Mouse (Mus musculus): Measurements from ENCODE around the gene Smim6.
A peak's percentile ranks its signal among the peaks of the same experiment; 100 is the strongest.

Gene Smim6

GRCm38 (mm10) chr11:115911632-115912376 lies at the start of gene Smim6:
Gene Smim6, plus strand, starts transcription at chr11:115912017.
- DNase-seq: peak; percentile 77 to 85

GRCm38 (mm10) chr11:115863895-115864294 lies 47.9 kb upstream of the Smim6 start:
- peak in 1 of 2 experiments; percentile 46 for DNase-seq

- DNase-seq: no peak
Observed at GRCm38 (mm10) chr11:115869393-115869792, 42.4 kb upstream of the Smim6 start.

- no peak for DNase-seq
Observed at GRCm38 (mm10) chr11:115872437-115872836, 39.4 kb upstream of the Smim6 start.

- no peak for DNase-seq
Observed at GRCm38 (mm10) chr11:115875935-115876334, 35.9 kb upstream of the Smim6 start.

- DNase-seq: no peak
Observed at GRCm38 (mm10) chr11:115876438-115876837, 35.4 kb upstream of the Smim6 start.

- peak; percentile 80 to 82 for DNase-seq
Observed at GRCm38 (mm10) chr11:115877174-115877755, 34.6 kb upstream of the Smim6 start.

- peak; percentile 60 to 81 for DNase-seq
Observed at GRCm38 (mm10) chr11:115878071-115878470, 33.7 kb upstream of the Smim6 start.

- DNase-seq: peak in 1 of 2 experiments; percentile 56
Observed at GRCm38 (mm10) chr11:115881002-115881401, 30.8 kb upstream of the Smim6 start.

GRCm38 (mm10) chr11:115883251-115883650 lies 28.6 kb upstream of the Smim6 start:
- DNase-seq: no peak

- peak; percentile 51 to 72 for DNase-seq
Observed at GRCm38 (mm10) chr11:115884361-115884760, 27.5 kb upstream of the Smim6 start.

GRCm38 (mm10) chr11:115885281-115885680 lies 26.5 kb upstream of the Smim6 start:
- DNase-seq: no peak

- no peak for DNase-seq
Observed at GRCm38 (mm10) chr11:115886446-115886845, 25.4 kb upstream of the Smim6 start.

- no peak for DNase-seq
Observed at GRCm38 (mm10) chr11:115888020-115888419, 23.8 kb upstream of the Smim6 start.

- DNase-seq: no peak
Observed at GRCm38 (mm10) chr11:115889159-115889558, 22.7 kb upstream of the Smim6 start.

- no peak for DNase-seq
Observed at GRCm38 (mm10) chr11:115892213-115892612, 19.6 kb upstream of the Smim6 start.

- peak; percentile 24 to 61 for DNase-seq
Observed at GRCm38 (mm10) chr11:115893071-115893470, 18.7 kb upstream of the Smim6 start.

- peak; percentile 49 to 57 for DNase-seq
Observed at GRCm38 (mm10) chr11:115894755-115895520, 16.9 kb upstream of the Smim6 start.

GRCm38 (mm10) chr11:115898446-115898845 lies 13.4 kb upstream of the Smim6 start:
- DNase-seq: no peak

- peak in 1 of 2 experiments; percentile 75 for DNase-seq
Observed at GRCm38 (mm10) chr11:115898886-115899285, 12.9 kb upstream of the Smim6 start.

- DNase-seq: peak; percentile 78 to 91
Observed at GRCm38 (mm10) chr11:115899486-115900266, 12.1 kb upstream of the Smim6 start, which contains the start of gene Smim5. Gene Smim5, plus strand, starts transcription at chr11:115899966.

- peak; percentile 40 to 66 for DNase-seq
Observed at GRCm38 (mm10) chr11:115900561-115901337, 11.1 kb upstream of the Smim6 start.
